Mouse (Mus musculus) forebrain, embryonic 14.5 days (tissue): Measurements from ENCODE around the gene Nudcd3. TPM values are rescaled to one million over a fixed set of nuclear protein-coding genes. Genes with fewer than 3 reads are reported as not detected.

Experiments
- ATAC-seq: fragments of 200-750 bp; cut with Nextera tagmentation; 2 replicates; pipeline ENCODE4 v1.8.0; 2017; ENCODE audit warnings: mild to moderate bottlenecking, moderate library complexity
- DNase-seq: peaks from one replicate; pipeline ENCODE4 v3.0.0-alpha.2; 2015; ENCODE audit warnings: low spot score
- H3K27ac ChIP-seq: fragments of 300-500 bp; sonication (generic); 2 replicates; pipeline ENCODE4 v1.5.1; 2014; ENCODE audit warnings: low read depth, mild to moderate bottlenecking, control low read depth, low read length, moderate library complexity
- H3K27me3 ChIP-seq: fragments of 300-500 bp; sonication (generic); replicated peaks from 2 replicates; pipeline ENCODE4 v1.6.1; 2014; ENCODE audit warnings: low read length, control low read depth, mixed read lengths; ENCODE audit not compliant: control insufficient read depth, insufficient read depth
- H3K36me3 ChIP-seq: fragments of 300-500 bp; sonication (generic); 2 replicates; pipeline ENCODE4 v1.6.1; 2014; ENCODE audit warnings: low read length, control low read depth; ENCODE audit not compliant: control insufficient read depth, insufficient read depth
- H3K4me1 ChIP-seq: fragments of 300-500 bp; sonication (generic); 2 replicates; pipeline ENCODE4 v1.6.1; 2014; ENCODE audit warnings: antibody characterized with exemption, low read length, control low read depth; ENCODE audit not compliant: control insufficient read depth, insufficient read depth
- H3K4me2 ChIP-seq: fragments of 300-500 bp; sonication (generic); 2 replicates; pipeline ENCODE4 v1.6.1; 2014; ENCODE audit warnings: mild to moderate bottlenecking, control low read depth, low read length
- H3K4me3 ChIP-seq: fragments of 300-500 bp; sonication (generic); 2 replicates; pipeline ENCODE4 v1.5.1; 2014; ENCODE audit warnings: low read depth, low read length, control low read depth
- H3K9ac ChIP-seq: fragments of 300-500 bp; sonication (generic); 2 replicates; pipeline ENCODE4 v1.6.1; 2014; ENCODE audit warnings: mild to moderate bottlenecking, low read length, control low read depth, moderate library complexity
- H3K9me3 ChIP-seq: fragments of 300-500 bp; sonication (generic); replicated peaks from 2 replicates; pipeline ENCODE4 v1.6.1; 2016; ENCODE audit warnings: low read length, control low read depth, mixed read lengths; ENCODE audit not compliant: control insufficient read depth
- WGBS: fragments of 180-500 bp; shearing (Covaris S2); extraction: QIAGEN DNeasy Blood & Tissue Kit; methylation state at CpG from one replicate; pipeline ENCODE4 v1.1.7; 2014; 5-methylcytosine and 5-hydroxymethylcytosine counted together
- polyA plus RNA-seq: library from polyadenylated mRNA; unstranded; fragments of >200 nt; fragmentation: Nextera tagmentation; extraction: Ambion mirVana; gene quantifications from 2 replicates; pipeline ENCODE4 v1.2.1, GENCODE M21; 2014

Nudcd3 gene
- 49.7 and 50.3 TPM in 2 replicates for polyA plus RNA-seq

GRCm38 (mm10) chr11:6200087-6200569 is at the start of gene Nudcd3:
TSS of gene Nudcd3 (minus strand) at chr11:6200415.
- DNase-seq (peak; percentile 95), ATAC-seq (peak; percentile 96)
- Histone ChIP-seq H3K27me3 (no peaks in the 10 kb centered on the region), H3K9me3 (no peaks in the 10 kb centered on the region), H3K27ac (peak within 1 kb of the TSS; percentile 96), H3K4me2 (peak within 1 kb of the TSS; percentile 93), H3K9ac (peak within 1 kb of the TSS; percentile 96), H3K4me1 (peaks cover 13% of the 10 kb centered on the region), H3K36me3 (no peaks in the 10 kb centered on the region), H3K4me3 (peak within 1 kb of the TSS; percentile 99)
- under 1% methylated on average over 39 of the region's 39 CpGs for WGBS

- 49% methylated on average over 19 of the region's 19 CpGs for WGBS
These were observed 44.5 kb upstream of the Nudcd3 start for GRCm38 (mm10) chr11:6244707-6245106.

GRCm38 (mm10) chr11:6233025-6233424 is 32.8 kb upstream of the Nudcd3 start:
- no peaks in the 10 kb centered on the region for H3K36me3 ChIP-seq
- no peaks in the 10 kb centered on the region for H3K9me3 ChIP-seq

More at GRCm38 (mm10) chr11:6244707-6245106, 44.5 kb upstream of the Nudcd3 start:
- Histone ChIP-seq H3K36me3 (no peaks in the 10 kb centered on the region), H3K27me3 (no peaks in the 10 kb centered on the region), H3K9ac (no peak overlapping the region), H3K4me1 (no peaks in the 10 kb centered on the region), H3K4me3 (no peak overlapping the region), H3K27ac (no peak overlapping the region), H3K4me2 (no peak overlapping the region), H3K9me3 (no peaks in the 10 kb centered on the region)
- DNase-seq = no peak
- no peak for ATAC-seq

GRCm38 (mm10) chr11:6230012-6230411 is 29.8 kb upstream of the Nudcd3 start, which contains the start of gene Npc1l1:
TSS of gene Npc1l1 (minus strand) at chr11:6230143.
- DNase-seq (no peak), ATAC-seq (no peak)
- Histone ChIP-seq H3K27ac (no peak within 1 kb of the TSS), H3K36me3 (no peaks in the 10 kb centered on the region), H3K4me2 (no peak within 1 kb of the TSS), H3K9ac (no peak within 1 kb of the TSS), H3K4me1 (no peaks in the 10 kb centered on the region), H3K4me3 (no peak within 1 kb of the TSS), H3K9me3 (no peaks in the 10 kb centered on the region), H3K27me3 (no peaks in the 10 kb centered on the region)
- WGBS = 86% methylated on average over 7 of the region's 7 CpGs

More at GRCm38 (mm10) chr11:6233025-6233424, 32.8 kb upstream of the Nudcd3 start:
- DNase-seq (no peak), ATAC-seq (no peak)
- H3K27me3 ChIP-seq = no peaks in the 10 kb centered on the region
- H3K9ac ChIP-seq = no peak overlapping the region
- H3K4me3 ChIP-seq = no peak overlapping the region
- 79% methylated on average over 4 of the region's 4 CpGs for WGBS
- H3K4me1 ChIP-seq = no peaks in the 10 kb centered on the region
- H3K27ac ChIP-seq = no peak overlapping the region
- no peak overlapping the region for H3K4me2 ChIP-seq

GRCm38 (mm10) chr11:6224541-6225229 is 24.5 kb upstream of the Nudcd3 start:
- H3K4me2 ChIP-seq = no peak overlapping the region

GRCm38 (mm10) chr11:6222187-6222586 is 22.0 kb upstream of the Nudcd3 start:
- Histone ChIP-seq H3K9me3 (no peaks in the 10 kb centered on the region), H3K4me1 (no peaks in the 10 kb centered on the region), H3K4me3 (no peak overlapping the region), H3K27ac (no peak overlapping the region), H3K4me2 (no peak overlapping the region), H3K9ac (no peak overlapping the region), H3K27me3 (no peaks in the 10 kb centered on the region), H3K36me3 (no peaks in the 10 kb centered on the region)
- no peak for DNase-seq
- 94% methylated on average over 10 of the region's 10 CpGs for WGBS
- no peak for ATAC-seq

More at GRCm38 (mm10) chr11:6224541-6225229, 24.5 kb upstream of the Nudcd3 start:
- H3K9me3 ChIP-seq = no peaks in the 10 kb centered on the region
- no peaks in the 10 kb centered on the region for H3K27me3 ChIP-seq
- no peaks in the 10 kb centered on the region for H3K4me1 ChIP-seq
- H3K36me3 ChIP-seq = no peaks in the 10 kb centered on the region
- 82% methylated on average over 14 of the region's 14 CpGs for WGBS
- H3K9ac ChIP-seq = no peak overlapping the region
- H3K4me3 ChIP-seq = no peak overlapping the region
- ATAC-seq (no peak), DNase-seq (no peak)
- H3K27ac ChIP-seq = no peak overlapping the region

- Histone ChIP-seq H3K9me3 (no peaks in the 10 kb centered on the region), H3K27ac (no peak overlapping the region), H3K4me3 (no peak overlapping the region), H3K4me2 (no peak overlapping the region), H3K27me3 (no peaks in the 10 kb centered on the region), H3K4me1 (no peaks in the 10 kb centered on the region), H3K9ac (no peak overlapping the region), H3K36me3 (no peaks in the 10 kb centered on the region)
- DNase-seq (no peak), ATAC-seq (no peak)
- WGBS = 88% methylated on average over 6 of the region's 6 CpGs
These were observed 19.8 kb upstream of the Nudcd3 start for GRCm38 (mm10) chr11:6219967-6220366.

GRCm38 (mm10) chr11:6218189-6218896 is 18.1 kb upstream of the Nudcd3 start:
- Histone ChIP-seq H3K4me3 (no peak overlapping the region), H3K27me3 (no peaks in the 10 kb centered on the region), H3K4me1 (no peaks in the 10 kb centered on the region), H3K36me3 (no peaks in the 10 kb centered on the region), H3K4me2 (no peak overlapping the region), H3K27ac (no peak overlapping the region), H3K9ac (no peak overlapping the region), H3K9me3 (no peaks in the 10 kb centered on the region)
- DNase-seq (no peak), ATAC-seq (no peak)
- 86% methylated on average over 11 of the region's 11 CpGs for WGBS

- Histone ChIP-seq H3K4me3 (no peak overlapping the region), H3K36me3 (no peaks in the 10 kb centered on the region), H3K27me3 (no peaks in the 10 kb centered on the region), H3K4me1 (no peaks in the 10 kb centered on the region), H3K9ac (no peak overlapping the region), H3K4me2 (no peak overlapping the region), H3K9me3 (no peaks in the 10 kb centered on the region), H3K27ac (no peak overlapping the region)
- ATAC-seq = no peak
- WGBS = 66% methylated on average over 3 of the region's 3 CpGs
- no peak for DNase-seq
These were observed 16.6 kb upstream of the Nudcd3 start for GRCm38 (mm10) chr11:6216834-6217233.
